Mouse (Mus musculus) lung, postnatal 0 days (tissue): ENCODE measurements around the gene Arf3. TPM values are rescaled to one million over a fixed set of nuclear protein-coding genes. Genes with fewer than 3 reads are reported as not detected.

Experiments used
- ATAC-seq: fragments of 200-750 bp; cut with Nextera tagmentation; 2 replicates; pipeline ENCODE4 v1.8.0; 2017; ENCODE audit warnings: moderate library complexity
- DNase-seq: peaks from one replicate; pipeline ENCODE4 v3.0.0-alpha.2; 2016; ENCODE audit warnings: low spot score
- H3K27ac ChIP-seq: fragments of 300-500 bp; sonication (generic); 2 replicates; pipeline ENCODE4 v1.5.1; 2014; ENCODE audit warnings: antibody characterized with exemption, mild to moderate bottlenecking, low read length, mixed read lengths
- H3K27me3 ChIP-seq: fragments of 300-500 bp; sonication (generic); replicated peaks from 2 replicates; pipeline ENCODE4 v1.6.1; 2014; ENCODE audit warnings: low read length, mixed read lengths; ENCODE audit not compliant: insufficient read depth
- H3K36me3 ChIP-seq: fragments of 300-500 bp; sonication (generic); 2 replicates; pipeline ENCODE4 v1.6.1; 2014; ENCODE audit warnings: low read length, mixed read lengths; ENCODE audit not compliant: insufficient read depth
- H3K4me1 ChIP-seq: fragments of 300-500 bp; sonication (generic); 2 replicates; pipeline ENCODE4 v1.6.1; 2014; ENCODE audit warnings: antibody characterized with exemption, low read depth, low read length, mixed read lengths; ENCODE audit not compliant: insufficient read depth
- H3K4me2 ChIP-seq: fragments of 300-500 bp; sonication (generic); replicated peaks from 2 replicates; pipeline ENCODE4 v1.6.1; 2014; ENCODE audit warnings: low read depth, mild to moderate bottlenecking, low read length, moderate library complexity, mixed read lengths
- H3K4me3 ChIP-seq: fragments of 300-500 bp; sonication (generic); 2 replicates; pipeline ENCODE4 v1.5.1; 2014; ENCODE audit warnings: low read depth, low read length
- H3K9ac ChIP-seq: fragments of 300-500 bp; sonication (generic); replicated peaks from 2 replicates; pipeline ENCODE4 v1.6.1; 2014; ENCODE audit warnings: low read depth, mild to moderate bottlenecking
- H3K9me3 ChIP-seq: fragments of 300-500 bp; sonication (generic); 2 replicates; pipeline ENCODE4 v1.6.1; 2016; ENCODE audit warnings: low read length, mixed read lengths
- CTCF ChIP-seq: IDR thresholded peaks from 2 replicates; pipeline ENCODE4 v1.5.1; 2016; ENCODE audit warnings: antibody characterized with exemption, mild to moderate bottlenecking
- EP300 ChIP-seq: IDR thresholded peaks from 2 replicates; pipeline ENCODE4 v1.6.1; 2016; ENCODE audit warnings: antibody characterized with exemption, mild to moderate bottlenecking, control low read depth
- WGBS: fragments of 180-500 bp; shearing (Covaris S2); extraction: QIAGEN DNeasy Blood & Tissue Kit; methylation state at CpG from one replicate; pipeline ENCODE4 v1.1.7; 2014; 5-methylcytosine and 5-hydroxymethylcytosine counted together
- polyA plus RNA-seq: library from polyadenylated mRNA; unstranded; fragments of >200 nt; fragmentation: Nextera tagmentation; extraction: Ambion mirVana; gene quantifications from 2 replicates; pipeline ENCODE4 v1.2.1, GENCODE M21; 2015

Arf3 gene
- polyA plus RNA-seq, 1 experiment from 2014 or later: 47.1 TPM

GRCm38 (mm10) chr15:98799396-98799795 is 36.4 kb upstream of the Arf3 start:
- no peak overlapping the region for H3K9ac ChIP-seq
- peak; percentile 53 for ATAC-seq
- 14% methylated on average over 12 of the region's 12 CpGs for WGBS
- DNase-seq: peak; percentile 77
- no peak overlapping the region for H3K4me2 ChIP-seq
- H3K4me1 ChIP-seq: no peaks in the 10 kb centered on the region
- H3K36me3 ChIP-seq: no peaks in the 10 kb centered on the region
- peak; percentile 86 for TF ChIP-seq CTCF
- no peak for TF ChIP-seq EP300
- H3K27me3 ChIP-seq: peaks cover 89% of the 10 kb centered on the region
- no peak overlapping the region for H3K4me3 ChIP-seq
- H3K9me3 ChIP-seq: no peaks in the 10 kb centered on the region
- no peak overlapping the region for H3K27ac ChIP-seq

GRCm38 (mm10) chr15:98798903-98799302 is 35.9 kb upstream of the Arf3 start:
- ATAC-seq: no peak
- H3K4me2 ChIP-seq: no peak overlapping the region
- no peak overlapping the region for H3K9ac ChIP-seq
- no peak overlapping the region for H3K4me3 ChIP-seq
- 53% methylated on average over 3 of the region's 3 CpGs for WGBS
- H3K4me1 ChIP-seq: no peaks in the 10 kb centered on the region
- H3K36me3 ChIP-seq: no peaks in the 10 kb centered on the region
- H3K27ac ChIP-seq: no peak overlapping the region
- H3K27me3 ChIP-seq: peaks cover 88% of the 10 kb centered on the region
- H3K9me3 ChIP-seq: no peaks in the 10 kb centered on the region
- TF ChIP-seq EP300 (no peak), CTCF (no peak)
- no peak for DNase-seq

DNA sequence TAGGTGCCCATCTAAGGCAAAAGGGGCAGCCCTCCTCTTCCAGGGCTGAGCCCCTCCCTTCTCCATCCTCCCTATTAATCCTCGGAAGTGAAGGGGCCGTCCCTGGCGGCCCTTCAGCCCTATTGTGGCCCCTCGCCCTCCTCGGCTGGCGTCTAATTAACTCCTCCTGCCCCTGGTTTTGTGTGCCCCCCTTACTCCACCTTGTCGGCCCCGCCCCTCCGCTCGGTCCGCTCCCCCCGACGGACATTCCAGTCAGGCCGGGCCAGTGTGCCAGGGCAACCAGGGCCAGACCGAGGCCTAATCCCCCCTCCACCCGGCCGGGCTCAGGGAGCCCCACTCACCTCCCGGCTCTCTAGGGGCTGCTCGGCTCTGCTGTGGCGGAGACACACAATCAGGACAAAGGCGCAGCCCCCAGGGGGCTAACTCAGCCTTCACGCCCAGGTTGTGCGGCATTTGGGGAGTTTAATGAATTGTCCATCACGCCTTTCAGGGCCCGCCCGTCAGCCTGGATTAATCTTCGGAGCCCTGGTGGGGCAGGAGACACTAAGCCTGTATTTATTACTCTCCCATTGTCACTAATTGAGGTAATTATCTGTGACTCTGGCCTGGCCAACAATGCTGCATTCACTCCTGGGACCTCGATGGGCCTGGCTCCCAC is 35.0 kb upstream of the Arf3 start:
- Histone ChIP-seq H3K4me2 (no peak overlapping the region), H3K27me3 (peaks cover 88% of the 10 kb centered on the region)
- WGBS: 8% methylated on average over 26 of the region's 28 CpGs

GRCm38 (mm10) chr15:98796803-98797595 is 34.0 kb upstream of the Arf3 start:
- H3K27ac ChIP-seq: no peak overlapping the region
- TF ChIP-seq EP300 (no peak), CTCF (no peak)
- no peak overlapping the region for H3K9ac ChIP-seq
- H3K4me3 ChIP-seq: no peak overlapping the region
- H3K9me3 ChIP-seq: no peaks in the 10 kb centered on the region
- peaks cover 4% of the 10 kb centered on the region; the same call in 1 of the 2 replicates for H3K4me1 ChIP-seq
- DNase-seq: no peak
- H3K27me3 ChIP-seq: peaks cover 88% of the 10 kb centered on the region
- no peaks in the 10 kb centered on the region for H3K36me3 ChIP-seq
- no peak overlapping the region for H3K4me2 ChIP-seq
- 4% methylated on average over 13 of the region's 13 CpGs for WGBS
- no peak for ATAC-seq

More for the DNA sequence above, 35.0 kb upstream of the Arf3 start:
- ATAC-seq (no peak), DNase-seq (no peak)
- Histone ChIP-seq H3K27ac (no peak overlapping the region), H3K4me3 (no peak overlapping the region), H3K9me3 (no peaks in the 10 kb centered on the region), H3K9ac (no peak overlapping the region), H3K4me1 (peaks cover 4% of the 10 kb centered on the region; the same call in 1 of the 2 replicates), H3K36me3 (no peaks in the 10 kb centered on the region)
- TF ChIP-seq CTCF (no peak), EP300 (no peak)

DNA sequence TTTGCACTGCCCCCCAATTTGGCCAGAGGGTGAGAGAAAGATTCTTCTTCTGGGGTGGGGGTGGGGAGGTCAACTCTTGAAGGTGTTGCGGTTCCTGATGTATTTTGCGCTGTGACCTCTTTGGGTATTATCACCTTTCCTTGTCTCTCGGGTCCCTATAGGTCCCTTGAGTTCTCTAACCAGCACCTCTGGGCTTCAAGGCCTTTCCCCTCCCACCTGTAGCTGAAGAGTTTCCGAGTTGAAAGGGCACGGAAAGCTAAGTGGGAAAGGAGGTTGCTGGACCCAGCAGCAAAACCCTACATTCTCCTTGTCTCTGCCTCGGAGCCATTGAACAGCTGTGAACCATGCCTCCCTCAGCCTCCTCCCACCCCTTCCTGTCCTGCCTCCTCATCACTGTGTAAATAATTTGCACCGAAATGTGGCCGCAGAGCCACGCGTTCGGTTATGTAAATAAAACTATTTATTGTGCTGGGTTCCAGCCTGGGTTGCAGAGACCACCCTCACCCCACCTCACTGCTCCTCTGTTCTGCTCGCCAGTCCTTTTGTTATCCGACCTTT is 30.2 kb upstream of the Arf3 start:
- H3K36me3 ChIP-seq: no peaks in the 10 kb centered on the region
- H3K27ac ChIP-seq: no peak overlapping the region
- no peaks in the 10 kb centered on the region for H3K9me3 ChIP-seq
- no peak for DNase-seq
- no peak for ATAC-seq
- peaks cover 8% of the 10 kb centered on the region; the same call in 1 of the 2 replicates for H3K4me1 ChIP-seq
- H3K27me3 ChIP-seq: peaks cover 89% of the 10 kb centered on the region
- no peak for TF ChIP-seq CTCF
- TF ChIP-seq EP300: no peak
- H3K4me2 ChIP-seq: no peak overlapping the region
- WGBS: under 1% methylated on average over 13 of the region's 13 CpGs
- H3K9ac ChIP-seq: no peak overlapping the region
- no peak overlapping the region for H3K4me3 ChIP-seq
